Mouse (Mus musculus): ENCODE data around the gene Tspan1. TPM values are rescaled to one million over a fixed set of nuclear protein-coding genes. Genes with fewer than 3 reads are reported as not detected.

Tspan1 gene
- polyA plus RNA-seq (2011; ENCODE audit: insufficient read depth, insufficient read length, low replicate concordance, missing spikeins): not detected in 2 replicates

- WGBS: 39% methylated on average over 7 of the region's 7 CpGs
- H3K4me1 ChIP-seq (ENCODE audit: control insufficient read depth, insufficient read depth, low read length): peaks cover 2% of the 10 kb centered on the region
- TF ChIP-seq CTCF (IDR thresholded peaks at IDR 0.05; ENCODE audit: control insufficient read depth, insufficient read depth, low read length) (no peak), POLR2A (IDR thresholded peaks at IDR 0.05; ENCODE audit: borderline replicate concordance, control insufficient read depth, low read depth, low read length) (no peak)
- H3K27ac ChIP-seq (ENCODE audit: control insufficient read depth, insufficient read depth, low read depth, low read length, poor library complexity): no peak within 1 kb of the TSS
- no peak within 1 kb of the TSS for H3K4me3 ChIP-seq (replicated peaks; ENCODE audit: control insufficient read depth, low read depth, low read length)
Observed at GRCm38 (mm10) chr4:116167404-116167803, at the start of gene Tspan1. Gene Tspan1, minus strand, starts transcription at chr4:116167601.

- Histone ChIP-seq H3K4me3 (replicated peaks; ENCODE audit: control insufficient read depth, low read depth, low read length) (no peak overlapping the region), H3K27ac (ENCODE audit: control insufficient read depth, insufficient read depth, low read depth, low read length, poor library complexity) (no peak overlapping the region), H3K4me1 (ENCODE audit: control insufficient read depth, insufficient read depth, low read length) (no peaks in the 10 kb centered on the region)
- 55% methylated on average over 2 of the region's 2 CpGs for WGBS
- TF ChIP-seq POLR2A (IDR thresholded peaks at IDR 0.05; ENCODE audit: borderline replicate concordance, control insufficient read depth, low read depth, low read length): no peak
- no peak for TF ChIP-seq CTCF (IDR thresholded peaks at IDR 0.05; ENCODE audit: control insufficient read depth, insufficient read depth, low read length)
Observed at GRCm38 (mm10) chr4:116217046-116217445, 49.6 kb upstream of the Tspan1 start.

GRCm38 (mm10) chr4:116215895-116216605, 48.6 kb upstream of the Tspan1 start:
- no peaks in the 10 kb centered on the region for H3K4me1 ChIP-seq (ENCODE audit: control insufficient read depth, insufficient read depth, low read length)
- 89% methylated on average over 2 of the region's 2 CpGs for WGBS
- H3K27ac ChIP-seq (ENCODE audit: control insufficient read depth, insufficient read depth, low read depth, low read length, poor library complexity): no peak overlapping the region
- H3K4me3 ChIP-seq (replicated peaks; ENCODE audit: control insufficient read depth, low read depth, low read length): no peak overlapping the region
- TF ChIP-seq POLR2A (IDR thresholded peaks at IDR 0.05; ENCODE audit: borderline replicate concordance, control insufficient read depth, low read depth, low read length) (no peak), CTCF (IDR thresholded peaks at IDR 0.05; ENCODE audit: control insufficient read depth, insufficient read depth, low read length) (no peak)

GRCm38 (mm10) chr4:116208891-116209290, 41.5 kb upstream of the Tspan1 start:
- no peak overlapping the region for H3K4me3 ChIP-seq (replicated peaks; ENCODE audit: control insufficient read depth, low read depth, low read length)
- no peak overlapping the region for H3K27ac ChIP-seq (ENCODE audit: control insufficient read depth, insufficient read depth, low read depth, low read length, poor library complexity)
- H3K4me1 ChIP-seq (ENCODE audit: control insufficient read depth, insufficient read depth, low read length): no peaks in the 10 kb centered on the region
- WGBS: 69% methylated on average over 1 of the region's 1 CpGs
- no peak for TF ChIP-seq CTCF (IDR thresholded peaks at IDR 0.05; ENCODE audit: control insufficient read depth, insufficient read depth, low read length)
- TF ChIP-seq POLR2A (IDR thresholded peaks at IDR 0.05; ENCODE audit: borderline replicate concordance, control insufficient read depth, low read depth, low read length): no peak

- Histone ChIP-seq H3K4me1 (ENCODE audit: control insufficient read depth, insufficient read depth, low read length) (no peaks in the 10 kb centered on the region), H3K27ac (ENCODE audit: control insufficient read depth, insufficient read depth, low read depth, low read length, poor library complexity) (no peak overlapping the region), H3K4me3 (replicated peaks; ENCODE audit: control insufficient read depth, low read depth, low read length) (no peak overlapping the region)
- 76% methylated on average over 4 of the region's 4 CpGs for WGBS
- no peak for TF ChIP-seq CTCF (IDR thresholded peaks at IDR 0.05; ENCODE audit: control insufficient read depth, insufficient read depth, low read length)
- TF ChIP-seq POLR2A (IDR thresholded peaks at IDR 0.05; ENCODE audit: borderline replicate concordance, control insufficient read depth, low read depth, low read length): no peak
Observed at GRCm38 (mm10) chr4:116206531-116206930, 39.1 kb upstream of the Tspan1 start.

DNA sequence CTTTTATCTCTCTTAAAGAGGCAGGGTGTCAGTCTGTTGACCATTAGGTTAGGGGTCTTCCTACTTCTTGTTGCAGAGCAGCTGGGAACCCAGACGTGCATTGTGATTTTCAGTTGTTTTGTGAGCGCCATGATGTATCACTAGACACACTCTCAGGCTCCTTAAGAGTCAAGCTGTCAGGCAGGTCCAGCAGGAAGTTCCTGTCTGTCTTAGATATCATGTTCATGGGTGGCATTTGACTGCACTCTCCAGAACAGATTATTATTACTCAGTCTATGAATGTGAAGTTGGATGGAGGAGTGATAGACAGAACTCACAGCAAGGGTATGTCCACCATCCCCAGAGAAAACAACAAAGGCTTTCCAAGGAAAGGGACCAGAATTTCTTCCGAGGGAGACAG, 37.0 kb upstream of the Tspan1 start:
- Histone ChIP-seq H3K27ac (ENCODE audit: control insufficient read depth, insufficient read depth, low read depth, low read length, poor library complexity) (no peak overlapping the region), H3K4me1 (ENCODE audit: control insufficient read depth, insufficient read depth, low read length) (no peaks in the 10 kb centered on the region), H3K4me3 (replicated peaks; ENCODE audit: control insufficient read depth, low read depth, low read length) (no peak overlapping the region)
- TF ChIP-seq POLR2A (IDR thresholded peaks at IDR 0.05; ENCODE audit: borderline replicate concordance, control insufficient read depth, low read depth, low read length): no peak
- TF ChIP-seq CTCF (IDR thresholded peaks at IDR 0.05; ENCODE audit: control insufficient read depth, insufficient read depth, low read length): no peak
- 69% methylated on average over 3 of the region's 3 CpGs for WGBS

- 68% methylated on average over 2 of the region's 2 CpGs for WGBS
- no peak overlapping the region for H3K27ac ChIP-seq (ENCODE audit: control insufficient read depth, insufficient read depth, low read depth, low read length, poor library complexity)
- H3K4me3 ChIP-seq (replicated peaks; ENCODE audit: control insufficient read depth, low read depth, low read length): no peak overlapping the region
- H3K4me1 ChIP-seq (ENCODE audit: control insufficient read depth, insufficient read depth, low read length): no peaks in the 10 kb centered on the region; the same call in 1 of the 2 replicates
- TF ChIP-seq CTCF (IDR thresholded peaks at IDR 0.05; ENCODE audit: control insufficient read depth, insufficient read depth, low read length): no peak
- TF ChIP-seq POLR2A (IDR thresholded peaks at IDR 0.05; ENCODE audit: borderline replicate concordance, control insufficient read depth, low read depth, low read length): no peak
Observed at GRCm38 (mm10) chr4:116198422-116198821, 31.0 kb upstream of the Tspan1 start.

DNA sequence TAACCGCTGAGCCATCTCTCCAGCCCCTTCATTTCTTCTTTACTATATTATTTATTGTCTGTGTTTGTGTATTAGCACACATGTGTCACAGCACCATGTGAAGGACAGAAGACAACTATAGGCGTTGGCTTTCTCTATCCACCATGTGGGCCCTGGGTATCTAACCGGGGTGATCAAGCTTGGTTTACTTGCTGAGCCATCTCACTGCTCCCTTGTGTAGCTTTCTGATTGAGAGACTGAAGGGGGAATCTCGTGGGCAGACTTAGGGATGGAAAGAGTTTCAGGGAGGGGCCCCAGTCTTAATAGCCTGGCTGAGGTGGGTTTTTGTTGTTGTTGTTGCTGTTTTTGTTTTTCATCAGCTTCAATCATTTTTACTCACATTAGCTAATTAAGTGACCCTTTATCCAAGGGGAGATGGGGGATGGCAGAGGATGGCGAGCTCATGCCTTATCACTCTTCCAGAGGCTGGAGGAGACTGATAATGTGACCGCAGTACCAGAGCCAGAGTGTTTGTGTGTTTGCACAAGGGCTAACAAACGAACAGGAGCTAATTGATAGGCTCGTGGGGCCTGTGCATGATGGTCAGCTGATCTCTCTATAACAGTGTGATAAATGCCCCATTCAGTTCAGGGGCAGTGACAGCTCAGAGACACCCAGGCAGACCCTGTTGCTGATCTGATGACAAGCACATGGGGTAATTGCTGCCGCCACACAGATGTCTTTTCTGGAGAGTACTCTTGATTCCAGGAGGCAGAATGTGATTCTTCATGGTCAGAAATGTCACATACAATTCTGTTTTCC, 26.4 kb upstream of the Tspan1 start:
- H3K27ac ChIP-seq (ENCODE audit: control insufficient read depth, insufficient read depth, low read depth, low read length, poor library complexity): no peak overlapping the region
- no peak overlapping the region for H3K4me3 ChIP-seq (replicated peaks; ENCODE audit: control insufficient read depth, low read depth, low read length)
- H3K4me1 ChIP-seq (ENCODE audit: control insufficient read depth, insufficient read depth, low read length): no peaks in the 10 kb centered on the region; the same call in 1 of the 2 replicates
- 71% methylated on average over 9 of the region's 9 CpGs for WGBS
- TF ChIP-seq POLR2A (IDR thresholded peaks at IDR 0.05; ENCODE audit: borderline replicate concordance, control insufficient read depth, low read depth, low read length): no peak
- no peak for TF ChIP-seq CTCF (IDR thresholded peaks at IDR 0.05; ENCODE audit: control insufficient read depth, insufficient read depth, low read length)

All from bone marrow, adult 2 months (tissue).